Comparison of ENCODE assay signal across 17 mouse cellular contexts in the genomic region with DNA sequence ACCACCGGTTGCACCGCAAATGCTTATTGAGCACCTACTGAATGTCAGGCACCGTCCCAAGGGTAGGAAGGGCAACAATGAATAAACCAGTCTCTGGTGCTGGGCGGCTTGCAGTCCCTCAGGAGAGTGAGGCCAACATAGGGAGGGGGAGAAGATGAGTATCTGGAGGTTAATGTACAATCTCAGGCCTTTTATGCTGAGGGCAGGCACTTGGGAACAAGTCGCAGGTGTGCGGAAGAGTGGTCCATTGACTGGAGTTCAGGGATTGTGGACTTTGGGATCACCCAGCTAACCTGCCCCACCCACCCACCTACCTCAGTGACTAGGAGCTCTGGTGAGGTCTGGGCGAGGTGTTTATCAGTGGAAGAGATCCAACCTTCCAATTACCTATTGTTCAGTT. TPM values are rescaled to one million over a fixed set of nuclear protein-coding genes. Genes with fewer than 3 reads are reported as not detected.
A peak's percentile ranks its signal among the peaks of the same experiment; 100 is the strongest.
DNase-seq lines count a peak whose midpoint lies in the region; ATAC-seq and TF ChIP-seq lines count a peak whose summit lies in the region.
"Had no signal": no experiment of that assay in that cellular context is flagged by ENCODE, and none has a peak within 500 bp of the region (broad histone marks: within the 10 kb centered on the region; RNA-seq: fewer than 3 reads in every experiment).

No protein-coding gene starts in this region.

- peaks cover 36% of the 10 kb centered on the region for H3K4me1 ChIP-seq in heart, adult 2 months (ENCODE audit: control insufficient read depth, insufficient read depth, low read length)
- H3K4me1 ChIP-seq in intestine, embryonic 14.5 days (replicated peaks; ENCODE audit: control insufficient read depth, insufficient read depth, low read length) = peaks cover 40% of the 10 kb centered on the region
- peaks cover 88% of the 10 kb centered on the region for H3K4me1 ChIP-seq in kidney, embryonic 15.5 days
- peaks cover 32% of the 10 kb centered on the region for H3K4me1 ChIP-seq in stomach, embryonic 14.5 days (ENCODE audit: control insufficient read depth, insufficient read depth, low read length)
- peaks cover 77% of the 10 kb centered on the region for H3K4me1 ChIP-seq in heart, embryonic 12.5 days (replicated peaks)

- 78% methylated on average over 7 of the region's 7 CpGs for WGBS in heart, adult 2 months
- WGBS in intestine, embryonic 14.5 days = 76% methylated on average over 7 of the region's 7 CpGs
- WGBS in kidney, embryonic 15.5 days = 71% methylated on average over 7 of the region's 7 CpGs
- WGBS in stomach, embryonic 14.5 days = 67% methylated on average over 7 of the region's 7 CpGs
- 89% methylated on average over 7 of the region's 7 CpGs for WGBS in heart, embryonic 12.5 days

- H3K27me3 ChIP-seq in heart, adult 2 months (ENCODE audit: control insufficient read depth, insufficient read depth, low read length) = no peaks in the 10 kb centered on the region
- no peaks in the 10 kb centered on the region for H3K27me3 ChIP-seq in intestine, embryonic 14.5 days (replicated peaks; ENCODE audit: control insufficient read depth, insufficient read depth, low read length)
- no peaks in the 10 kb centered on the region for H3K27me3 ChIP-seq in kidney, embryonic 15.5 days
- H3K27me3 ChIP-seq in stomach, embryonic 14.5 days (ENCODE audit: control insufficient read depth, insufficient read depth, low read length) = no peaks in the 10 kb centered on the region
- no peaks in the 10 kb centered on the region for H3K27me3 ChIP-seq in heart, embryonic 12.5 days (replicated peaks)
- H3K27me3 ChIP-seq: midbrain, embryonic 12.5 days had no signal

- H3K9me3 ChIP-seq in intestine, embryonic 14.5 days (ENCODE audit: control insufficient read depth, low read length) = no peaks in the 10 kb centered on the region
- no peaks in the 10 kb centered on the region for H3K9me3 ChIP-seq in kidney, embryonic 15.5 days (replicated peaks)
- H3K9me3 ChIP-seq in stomach, embryonic 14.5 days (ENCODE audit: control insufficient read depth, low read depth, low read length) = no peaks in the 10 kb centered on the region
- H3K9me3 ChIP-seq in heart, embryonic 12.5 days (replicated peaks) = no peaks in the 10 kb centered on the region
- H3K9me3 ChIP-seq: midbrain, embryonic 12.5 days had no signal

- peaks cover 12% of the 10 kb centered on the region for H3K36me3 ChIP-seq in heart, adult 2 months (ENCODE audit: control insufficient read depth, insufficient read depth, low read length)
- peaks cover 15% of the 10 kb centered on the region for H3K36me3 ChIP-seq in intestine, embryonic 14.5 days (ENCODE audit: control insufficient read depth, insufficient read depth, low read length)
- peaks cover 20% of the 10 kb centered on the region for H3K36me3 ChIP-seq in kidney, embryonic 15.5 days
- H3K36me3 ChIP-seq in stomach, embryonic 14.5 days (ENCODE audit: control insufficient read depth, insufficient read depth, low read length) = peaks cover 5% of the 10 kb centered on the region; the same call in 1 of the 2 replicates
- H3K36me3 ChIP-seq in heart, embryonic 12.5 days = peaks cover 10% of the 10 kb centered on the region

- ATAC-seq in intestine, embryonic 14.5 days (replicated peaks; ENCODE audit: low FRiP score, low TSS enrichment, low read depth) = peak; percentile 59; the same call in 1 of the 2 replicates
- peak; percentile 69 for ATAC-seq in kidney, embryonic 15.5 days (replicated peaks; ENCODE audit: low FRiP score)
- peak; percentile 53; the same call in 1 of the 2 replicates for ATAC-seq in stomach, embryonic 14.5 days (ENCODE audit: insufficient number of reproducible peaks, insufficient read depth, low FRiP score, low read depth)
- no peak for ATAC-seq in heart, embryonic 12.5 days (ENCODE audit: insufficient number of reproducible peaks, low FRiP score)
- ATAC-seq: hindbrain, postnatal 0 days had no signal

- H3K79me2 ChIP-seq in heart, adult 2 months (replicated peaks; ENCODE audit: control insufficient read depth, insufficient read depth, low read length) = peaks cover 5% of the 10 kb centered on the region

- H3K9ac ChIP-seq in heart, adult 2 months (ENCODE audit: low read depth, low read length) = no peak overlapping the region
- H3K9ac ChIP-seq in intestine, embryonic 14.5 days (ENCODE audit: low read length) = no peak overlapping the region
- H3K9ac ChIP-seq in kidney, embryonic 15.5 days = no peak overlapping the region
- H3K9ac ChIP-seq in stomach, embryonic 14.5 days (replicated peaks; ENCODE audit: low read depth, low read length) = no peak overlapping the region
- no peak overlapping the region for H3K9ac ChIP-seq in heart, embryonic 12.5 days
- H3K9ac ChIP-seq: liver, embryonic 14.5 days; midbrain, embryonic 12.5 days had no signal

- no peak for TF ChIP-seq POLR2A in heart, adult 2 months (IDR thresholded peaks at IDR 0.05; ENCODE audit: insufficient read depth, low read depth, low read length)

- TF ChIP-seq EP300 in heart, adult 2 months (IDR thresholded peaks at IDR 0.05; ENCODE audit: insufficient read depth, low read depth, low read length) = no peak

- intact Hi-C loops in heart, adult 2 months (cut with DNase I) = no loop called here

- no peak overlapping the region for H3K4me2 ChIP-seq in intestine, embryonic 14.5 days (ENCODE audit: low read length)
- 0 out of 2 replicates have a peak overlapping the region, but pooled peaks have one; percentile 12 for H3K4me2 ChIP-seq in kidney, embryonic 15.5 days
- H3K4me2 ChIP-seq in stomach, embryonic 14.5 days (replicated peaks; ENCODE audit: low read depth, low read length) = no peak overlapping the region
- H3K4me2 ChIP-seq in heart, embryonic 12.5 days = no peak overlapping the region
- H3K4me2 ChIP-seq: midbrain, embryonic 12.5 days had no signal

- peak overlapping the region; percentile 8; the same call in 1 of the 2 replicates for H3K4me3 ChIP-seq in heart, adult 2 months
- no peak overlapping the region for H3K4me3 ChIP-seq in intestine, embryonic 14.5 days (ENCODE audit: low read depth, low read length)
- H3K4me3 ChIP-seq in kidney, embryonic 15.5 days (replicated peaks) = no peak overlapping the region
- H3K4me3 ChIP-seq in stomach, embryonic 14.5 days (ENCODE audit: low read depth, low read length) = no peak overlapping the region
- H3K4me3 ChIP-seq in heart, embryonic 12.5 days = no peak overlapping the region
- H3K4me3 ChIP-seq: erythroblast, embryonic 14.5 days; midbrain, embryonic 12.5 days had no signal

- H3K27ac ChIP-seq in heart, adult 2 months = no peak overlapping the region
- peak overlapping the region; percentile 54; the same call in 1 of the 2 replicates for H3K27ac ChIP-seq in intestine, embryonic 14.5 days (ENCODE audit: low read depth)
- peak overlapping the region; percentile 76 for H3K27ac ChIP-seq in kidney, embryonic 15.5 days
- H3K27ac ChIP-seq in stomach, embryonic 14.5 days (ENCODE audit: low read length) = peak overlapping the region; percentile 33; the same call in 1 of the 2 replicates
- no peak overlapping the region for H3K27ac ChIP-seq in heart, embryonic 12.5 days (ENCODE audit: poor library complexity, severe bottlenecking)
- H3K27ac ChIP-seq: hindbrain, postnatal 0 days; liver, embryonic 14.5 days; midbrain, embryonic 12.5 days had no signal

- no peak for TF ChIP-seq CTCF in heart, adult 2 months (IDR thresholded peaks at IDR 0.05)

- no peak for DNase-seq in heart, adult 2 months
- DNase-seq in heart, adult 8-10 months (ENCODE audit: low spot score) = no peak
- no peak for DNase-seq in intestine, embryonic 14.5 days (ENCODE audit: low spot score)
- DNase-seq in adrenal gland, postnatal 14 days = no peak
- DNase-seq in cerebellum, adult 9-10 months = no peak
- DNase-seq: adrenal gland, postnatal 36 days; heart, postnatal 36 days; lung, postnatal 4 days; right cerebral cortex, postnatal 14 days; thymus, postnatal 36 days had no signal

RNA-seq across cellular contexts. Expression of a gene that starts 6.8 kb away (rescaled TPM):
- 10 to 100 TPM; 56.4 to 96.9 TPM for total RNA-seq in heart, adult 2 months (2021)
- 86.2 and 118 TPM in 2 replicates for polyA plus RNA-seq in heart, adult 2 months (2012; rRNA removed)
- total RNA-seq in heart, adult 8-10 months (2022) = 100 to 1,000 TPM in 2 of 4 experiments, 10 to 100 TPM in 2; 91.8 to 114 (median 101) TPM
- polyA plus RNA-seq in intestine, embryonic 14.5 days (2014; fragmentation: Nextera tagmentation; extraction: Ambion mirVana) = 69.0 and 74.0 TPM in 2 replicates
- 84.0 and 87.2 TPM in 2 replicates for polyA plus RNA-seq in kidney, embryonic 15.5 days (2015; fragmentation: Nextera tagmentation; extraction: Ambion mirVana)
- 60.3 and 65.1 TPM in 2 replicates for polyA plus RNA-seq in stomach, embryonic 14.5 days (2014; fragmentation: Nextera tagmentation; extraction: Ambion mirVana)
- 259 and 278 TPM in 2 replicates for total RNA-seq in adrenal gland, postnatal 14 days (2021)
- 79.1 and 85.8 TPM in 2 replicates for polyA plus RNA-seq in heart, embryonic 12.5 days (2016; fragmentation: Nextera tagmentation; extraction: Ambion mirVana)

Comparison
In these comparisons a context has a peak if more than half of its experiments do, and no peak if none do; other contexts are left out.
1. H3K27ac ChIP-seq: peak in intestine, embryonic 14.5 days (single experiment), kidney, embryonic 15.5 days (single experiment) and stomach, embryonic 14.5 days (single experiment); none in heart, adult 2 months (single experiment) and heart, embryonic 12.5 days (single experiment).